Mouse (Mus musculus) heart, adult 2 months (tissue): Measurements from ENCODE around the gene Tbc1d30. TPM values are rescaled to one million over a fixed set of nuclear protein-coding genes. Genes with fewer than 3 reads are reported as not detected.
A peak's percentile ranks its signal among the peaks of the same experiment; 100 is the strongest.

Source experiments
- DNase-seq, 2 experiments: peaks; one replicate each; pipeline ENCODE4 v3.0.0; 2021
- H3K27ac ChIP-seq: fragments of 200-600 bp; 2 replicates; pipeline ENCODE4 v1.8.1; 2022
- H3K27me3 ChIP-seq: fragments of 200-500 bp; 2 replicates; pipeline ENCODE4 v1.6.1; 2012; ENCODE audit warnings: mild to moderate bottlenecking, low read length, inconsistent platforms, mixed read lengths; ENCODE audit not compliant: control insufficient read depth, insufficient read depth
- H3K36me3 ChIP-seq: fragments of 200-500 bp; 2 replicates; pipeline ENCODE4 v1.6.1; 2012; ENCODE audit warnings: low read length, inconsistent platforms; ENCODE audit not compliant: control insufficient read depth, insufficient read depth
- H3K4me1 ChIP-seq: fragments of 200-500 bp; 2 replicates; pipeline ENCODE4 v1.6.1; 2011; ENCODE audit warnings: low read length; ENCODE audit not compliant: control insufficient read depth, insufficient read depth
- H3K4me3 ChIP-seq: fragments of 200-600 bp; 2 replicates; pipeline ENCODE4 v1.8.1; 2022
- H3K79me2 ChIP-seq: fragments of 200-500 bp; replicated peaks from 2 replicates; pipeline ENCODE4 v1.6.1; 2012; ENCODE audit warnings: mild to moderate bottlenecking, inconsistent platforms, low read length, moderate library complexity, mixed read lengths; ENCODE audit not compliant: control insufficient read depth, insufficient read depth
- H3K9ac ChIP-seq: fragments of 200-500 bp; 2 replicates; pipeline ENCODE4 v1.6.1; 2012; ENCODE audit warnings: low read depth, mild to moderate bottlenecking, control low read depth, inconsistent platforms, low read length, mixed read lengths
- CTCF ChIP-seq: fragments of 200-600 bp; IDR thresholded peaks from 2 replicates; pipeline ENCODE4 v1.8.1; 2022; ENCODE audit warnings: antibody characterized with exemption, mild to moderate bottlenecking, moderate library complexity
- EP300 ChIP-seq: fragments of 200-500 bp; IDR thresholded peaks from 2 replicates; pipeline ENCODE4 v1.6.1; 2011; ENCODE audit warnings: low read depth, low read length, control low read depth; ENCODE audit not compliant: insufficient read depth
- POLR2A ChIP-seq: fragments of 200-500 bp; IDR thresholded peaks from 2 replicates; pipeline ENCODE4 v1.6.1; 2011; ENCODE audit warnings: mild to moderate bottlenecking, low read depth, low read length, control low read depth; ENCODE audit not compliant: insufficient read depth
- WGBS: fragments of 180-500 bp; shearing (Covaris S2); methylation state at CpG from one replicate; pipeline ENCODE4 v1.1.7; 2018; 5-methylcytosine and 5-hydroxymethylcytosine counted together
- intact Hi-C: fragments of 180-260 bp; cut with DNase I; formaldehyde crosslinking; loops from one replicate; pipeline ENCODE4 v1.15.1; 2025
- polyA plus RNA-seq: library from polyadenylated mRNA; depleted of rRNA; stranded (reverse); fragments of >200 nt; gene quantifications from 2 replicates; pipeline ENCODE4 v1.2.3, GENCODE M21; 2012
- total RNA-seq, 2 experiments: library from RNA; stranded (reverse); gene quantifications; 2 replicates each; pipeline ENCODE4 v1.2.3; 2021

The Tbc1d30 gene
- total and polyA plus RNA-seq, 3 experiments: 0.61 to 1.9 (median 1.8) TPM

DNA sequence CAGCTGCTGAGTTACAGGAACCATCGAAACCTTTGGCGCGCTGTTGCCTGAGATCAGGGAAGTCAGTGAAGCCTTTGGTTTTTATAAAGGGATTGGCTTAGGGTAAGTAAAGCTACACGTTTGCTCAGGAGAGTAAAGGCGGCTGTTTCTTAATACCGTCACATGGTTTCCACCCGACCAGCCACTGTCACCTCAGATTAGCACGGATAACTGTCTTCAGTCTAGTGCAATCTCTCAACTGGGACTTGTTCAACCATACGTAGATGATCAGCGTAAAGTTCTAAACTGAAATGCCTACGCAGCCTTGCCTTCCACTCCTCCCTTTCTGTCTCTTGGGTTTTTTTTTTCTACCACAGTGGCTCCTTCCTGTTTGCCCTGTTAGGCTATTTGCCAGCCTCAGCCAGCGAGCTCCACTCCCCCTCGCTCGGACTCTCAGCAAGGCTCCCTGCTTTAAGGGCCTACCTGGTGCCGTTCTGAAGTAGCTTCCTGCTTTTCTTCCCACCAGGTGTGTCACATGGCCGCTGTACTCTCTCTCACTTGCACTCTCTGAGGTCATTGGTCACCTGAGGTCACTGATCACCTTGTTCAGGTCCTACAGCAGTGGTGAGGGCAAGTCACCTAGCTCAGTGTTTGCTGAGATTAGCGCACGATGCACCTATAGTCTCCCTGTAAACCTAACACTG is 17.8 kb upstream of the Tbc1d30 start:
- intact Hi-C loops: no loop called here
- Histone ChIP-seq H3K4me3 (no peak overlapping the region), H3K27ac (no peak overlapping the region), H3K79me2 (peaks cover 5% of the 10 kb centered on the region), H3K4me1 (peaks cover 6% of the 10 kb centered on the region), H3K36me3 (no peaks in the 10 kb centered on the region), H3K27me3 (no peaks in the 10 kb centered on the region), H3K9ac (no peak overlapping the region)
- WGBS: 80% methylated on average over 18 of the region's 18 CpGs
- no peak for TF ChIP-seq POLR2A
- no peak for TF ChIP-seq CTCF
- no peak for TF ChIP-seq EP300
- no peak for DNase-seq

DNA sequence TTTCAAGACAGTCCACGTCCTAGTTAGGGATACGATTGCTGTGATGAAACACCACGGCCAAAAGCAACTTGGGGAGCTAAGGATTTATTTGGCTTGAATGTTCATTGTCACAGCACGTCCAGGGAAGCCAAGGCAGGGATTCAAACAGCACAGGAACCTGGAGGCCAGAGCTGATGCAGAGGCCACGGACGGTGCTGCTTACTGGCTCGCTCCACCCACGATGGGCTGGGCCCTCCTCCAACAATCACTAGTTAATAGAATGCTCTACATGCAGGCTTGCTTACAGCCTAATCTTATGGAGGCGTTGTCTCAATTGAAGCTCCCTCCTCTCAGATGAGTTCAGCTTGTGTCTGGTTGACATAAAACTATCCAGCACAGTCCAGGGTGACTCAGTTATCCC is 16.7 kb upstream of the Tbc1d30 start:
- no peaks in the 10 kb centered on the region for H3K27me3 ChIP-seq
- TF ChIP-seq POLR2A: no peak
- H3K9ac ChIP-seq: no peak overlapping the region
- peaks cover 6% of the 10 kb centered on the region for H3K4me1 ChIP-seq
- peaks cover 5% of the 10 kb centered on the region for H3K79me2 ChIP-seq
- no peak for DNase-seq
- H3K36me3 ChIP-seq: no peaks in the 10 kb centered on the region
- WGBS: 81% methylated on average over 9 of the region's 9 CpGs
- no peak overlapping the region for H3K27ac ChIP-seq
- H3K4me3 ChIP-seq: no peak overlapping the region
- intact Hi-C loops: no loop called here

DNA sequence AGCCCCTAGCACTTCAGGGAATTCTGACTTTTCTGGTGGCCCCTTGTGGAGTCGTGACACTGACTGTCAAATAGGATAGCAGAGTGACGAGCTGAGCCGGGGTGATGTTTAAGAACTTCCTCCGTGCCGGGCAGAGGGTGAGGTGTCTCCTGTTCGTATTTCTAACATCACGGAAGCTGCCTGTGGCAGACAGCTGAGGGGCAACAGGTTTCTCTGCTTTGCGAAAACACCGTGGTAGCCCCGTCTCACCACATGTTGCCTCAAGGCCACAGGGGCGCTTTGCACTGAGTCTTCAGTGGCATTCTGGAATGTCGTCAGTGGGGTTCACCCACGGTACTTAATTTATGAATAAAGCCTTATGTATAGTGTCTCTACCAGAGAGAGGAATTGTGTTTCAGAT is 16.2 kb upstream of the Tbc1d30 start:
- no peak for DNase-seq
- WGBS: 89% methylated on average over 13 of the region's 13 CpGs
- intact Hi-C loops: no loop called here
- Histone ChIP-seq H3K9ac (no peak overlapping the region), H3K79me2 (peaks cover 5% of the 10 kb centered on the region), H3K4me3 (no peak overlapping the region), H3K27me3 (no peaks in the 10 kb centered on the region), H3K36me3 (no peaks in the 10 kb centered on the region), H3K27ac (no peak overlapping the region), H3K4me1 (peaks cover 6% of the 10 kb centered on the region)
- TF ChIP-seq EP300: no peak
- no peak for TF ChIP-seq POLR2A
- TF ChIP-seq CTCF: no peak

DNA sequence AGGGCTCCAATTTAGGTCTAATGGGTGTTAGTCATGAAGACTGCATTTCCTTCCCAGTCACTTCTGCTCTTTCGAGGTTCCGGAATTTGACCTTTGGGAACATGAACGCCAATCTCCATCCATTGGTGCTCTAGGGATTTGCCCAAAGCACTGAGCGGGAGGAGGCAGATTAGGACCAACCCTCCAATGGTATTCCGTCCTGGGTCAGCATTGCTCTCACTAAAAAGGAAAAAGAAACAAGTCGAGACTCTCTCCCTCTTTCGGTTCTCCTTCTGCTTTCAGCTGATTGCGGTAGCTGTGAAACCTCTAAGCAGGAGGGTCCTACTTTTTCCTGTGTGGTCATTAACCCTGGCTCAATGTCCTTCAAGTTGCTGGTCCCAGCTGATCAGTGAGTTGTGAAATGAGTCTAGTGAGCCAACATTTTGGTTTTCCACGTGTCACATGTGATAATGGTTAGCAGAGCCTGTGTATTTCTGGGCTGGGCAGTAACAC is 14.7 kb upstream of the Tbc1d30 start:
- peak overlapping the region; percentile 64 for H3K4me3 ChIP-seq
- H3K4me1 ChIP-seq: peaks cover 6% of the 10 kb centered on the region
- DNase-seq: peak; percentile 47 to 66
- 5% methylated on average over 9 of the region's 9 CpGs for WGBS
- H3K9ac ChIP-seq: peak overlapping the region; percentile 89
- peaks cover 5% of the 10 kb centered on the region for H3K79me2 ChIP-seq
- TF ChIP-seq EP300 (no peak), POLR2A (no peak), CTCF (no peak)
- H3K27me3 ChIP-seq: no peaks in the 10 kb centered on the region; the same call in 1 of the 2 replicates
- peak overlapping the region; percentile 91 for H3K27ac ChIP-seq
- intact Hi-C loops: no loop called here
- no peaks in the 10 kb centered on the region for H3K36me3 ChIP-seq

DNA sequence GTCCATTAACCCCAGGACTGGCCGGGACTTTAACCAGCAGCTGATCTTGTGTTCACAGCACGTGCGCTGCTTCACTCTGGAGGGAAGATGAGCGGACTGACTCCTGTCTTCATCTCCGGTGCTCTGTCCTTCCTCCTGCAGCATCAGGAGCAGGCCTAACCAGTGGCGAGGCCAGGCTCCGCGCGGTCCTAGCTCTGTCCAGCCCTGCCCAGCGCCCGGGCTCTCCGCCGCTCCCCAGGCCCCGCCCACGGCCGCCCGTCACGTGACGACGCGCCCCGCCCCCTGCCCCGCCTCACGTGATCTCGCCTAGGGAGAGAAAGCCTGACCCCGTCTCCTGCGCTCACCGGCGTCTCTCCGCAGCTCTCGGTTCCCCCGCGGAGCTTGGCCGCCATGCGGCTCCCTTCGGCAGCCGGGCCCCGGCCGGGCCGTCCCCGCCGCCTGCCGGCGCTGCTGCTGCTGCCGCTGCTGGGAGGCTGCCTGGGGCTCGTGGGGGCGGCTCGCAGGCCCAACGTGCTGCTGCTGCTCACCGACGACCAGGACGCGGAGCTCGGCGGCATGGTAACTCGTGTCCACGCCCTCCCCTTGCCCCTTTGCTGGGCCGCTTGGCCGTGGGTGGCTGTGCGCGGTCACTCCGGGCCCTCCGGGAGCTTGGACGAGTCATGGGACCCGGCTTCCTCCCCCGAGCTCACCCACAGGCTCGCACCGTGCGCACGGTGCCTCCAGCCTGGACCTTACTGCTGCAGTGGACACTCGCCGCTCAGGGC is 13.9 kb upstream of the Tbc1d30 start, which contains the start of gene Gns:
TSS of gene Gns (plus strand) at position 290 of the 764 bp plus-strand sequence.
- Histone ChIP-seq H3K4me1 (peaks cover 6% of the 10 kb centered on the region), H3K27me3 (no peaks in the 10 kb centered on the region; the same call in 1 of the 2 replicates), H3K27ac (peak within 1 kb of the TSS; percentile 91), H3K9ac (peak within 1 kb of the TSS; percentile 89), H3K4me3 (peak within 1 kb of the TSS; percentile 64), H3K79me2 (peaks cover 3% of the 10 kb centered on the region), H3K36me3 (no peaks in the 10 kb centered on the region)
- under 1% methylated on average over 62 of the region's 72 CpGs for WGBS
- intact Hi-C loops: no loop called here
- peak; percentile 89 to 90 for DNase-seq
- TF ChIP-seq POLR2A: peak; percentile 77
- TF ChIP-seq EP300: 0 out of 2 replicates have a peak, but pooled peaks have one; percentile 9
- peak; percentile 28 for TF ChIP-seq CTCF
